Mouse (Mus musculus) brain, embryonic 14.5 days (tissue): ENCODE measurements around the gene Cerk. TPM values are rescaled to one million over a fixed set of nuclear protein-coding genes. Genes with fewer than 3 reads are reported as not detected.
"Not testable (repeated sequence)": the region's sequence is repeated elsewhere in the genome, so short reads cannot be mapped to it uniquely, and the experiment has no call there.

ENCODE experiments used
- DNase-seq: peaks from one replicate; pipeline ENCODE4 v3.0.0-alpha.2; 2011; ENCODE audit warnings: low read depth
- CTCF ChIP-seq: fragments of 200-500 bp; IDR thresholded peaks from 2 replicates; pipeline ENCODE4 v1.5.1; 2012; ENCODE audit warnings: inconsistent platforms, mild to moderate bottlenecking, moderate library complexity, borderline replicate concordance; ENCODE audit not compliant: insufficient read depth, insufficient read length; ENCODE audit errors: extremely low read depth
- POLR2A ChIP-seq: fragments of 200-500 bp; IDR thresholded peaks from 2 replicates; pipeline ENCODE4 v1.6.1; 2012; ENCODE audit warnings: mild to moderate bottlenecking, inconsistent platforms, borderline replicate concordance; ENCODE audit not compliant: poor library complexity, insufficient read depth, insufficient read length, severe bottlenecking; ENCODE audit errors: extremely low read depth
- polyA plus RNA-seq: library from polyadenylated mRNA; depleted of rRNA; stranded (reverse); fragments of >200 nt; gene quantifications from 2 replicates; pipeline ENCODE4 v1.2.3, GENCODE M21; 2012

Gene Cerk
- polyA plus RNA-seq, 1 experiment, result 32.0 TPM

DNA sequence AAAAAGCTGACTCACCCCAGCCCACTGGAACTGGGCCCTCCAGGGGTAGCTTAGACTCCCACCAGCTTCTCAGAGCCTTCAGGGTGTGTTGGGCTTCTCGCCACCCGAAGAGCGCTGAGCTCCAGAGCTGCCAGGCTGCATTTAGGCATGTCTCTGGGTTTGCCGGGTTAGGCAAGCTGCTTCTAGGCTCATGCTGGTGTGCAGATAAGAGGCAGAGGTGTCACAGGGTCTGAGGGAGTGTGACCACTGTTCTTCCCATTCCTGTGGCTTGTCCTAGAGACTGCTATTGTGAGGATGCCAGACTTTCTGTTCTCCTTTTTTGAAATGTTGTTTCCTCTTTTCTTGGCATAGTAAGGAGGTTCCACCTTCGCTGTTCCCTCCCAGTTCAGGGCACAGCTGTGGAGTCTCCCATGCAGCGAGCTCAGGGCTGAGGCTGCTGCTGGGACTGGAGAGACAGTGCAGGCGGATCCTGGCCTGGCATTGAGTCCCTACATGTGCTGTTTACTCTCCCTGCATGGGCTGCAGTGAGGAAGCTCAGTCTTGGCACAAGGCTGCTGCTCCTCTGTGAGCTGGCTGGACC is 39.1 kb upstream of the Cerk start:
- no peak for TF ChIP-seq POLR2A
- DNase-seq, result no peak

DNA sequence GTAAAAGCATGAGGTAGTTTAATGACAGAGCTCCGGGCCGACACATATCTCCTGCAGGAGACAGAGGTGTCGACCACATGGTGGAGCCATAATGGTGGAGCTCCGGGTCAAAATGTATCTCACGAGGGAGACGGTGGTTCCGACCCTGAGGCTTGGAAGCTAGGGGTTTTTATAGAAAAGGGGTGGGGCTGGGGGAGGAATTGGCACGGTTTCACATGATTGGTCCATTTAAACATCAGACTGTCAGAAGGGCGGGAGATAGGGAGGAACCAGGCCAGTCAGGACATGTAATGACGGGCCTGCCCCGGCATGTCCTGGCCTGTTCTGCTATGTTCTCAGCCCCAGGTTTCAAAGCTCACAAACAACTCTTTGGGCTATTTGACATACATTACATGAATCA is 36.0 kb upstream of the Cerk start:
- not testable (repeated sequence) for DNase-seq

DNA sequence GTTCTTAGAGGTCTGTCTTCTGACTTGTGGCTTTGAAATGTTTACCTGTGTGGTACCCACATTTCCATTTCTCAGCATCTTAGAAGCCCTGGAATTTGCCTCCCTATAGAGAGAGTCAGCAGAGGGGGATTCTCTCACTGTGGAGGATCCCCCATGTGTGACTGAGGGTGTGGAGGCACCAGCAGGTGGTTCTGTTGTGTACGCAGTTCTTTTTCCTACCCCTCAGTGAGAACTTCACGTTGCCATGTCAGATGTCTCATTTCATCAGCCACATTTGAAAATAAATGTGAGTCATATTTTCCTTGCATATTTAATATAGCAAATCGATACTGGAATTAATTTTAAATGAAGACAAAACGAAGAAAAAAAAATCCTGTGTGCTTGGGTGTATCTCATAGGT is 35.4 kb upstream of the Cerk start:
- TF ChIP-seq POLR2A, result no peak
- TF ChIP-seq CTCF, result no peak
- DNase-seq, result no peak

DNA sequence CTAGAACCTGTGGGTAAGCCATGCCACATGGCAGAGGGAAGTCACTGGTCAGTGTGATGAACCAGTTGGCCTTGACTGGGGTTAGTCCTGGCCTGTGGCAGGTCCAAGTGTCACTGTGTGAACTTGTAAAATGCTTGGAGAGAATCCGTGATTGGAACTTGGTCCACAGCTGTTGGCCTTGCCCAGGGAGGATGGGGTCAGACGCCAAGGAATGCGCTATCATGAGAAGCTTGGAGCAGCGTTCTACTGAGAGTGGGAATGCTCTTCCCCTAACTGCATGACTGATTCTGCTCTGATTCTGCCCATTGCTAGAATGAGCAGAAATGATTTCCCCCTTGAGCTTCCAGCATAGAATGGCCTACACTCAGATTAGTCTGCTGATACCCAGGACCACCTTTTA is 34.8 kb upstream of the Cerk start:
- no peak for DNase-seq
- TF ChIP-seq CTCF (no peak), POLR2A (no peak)

DNA sequence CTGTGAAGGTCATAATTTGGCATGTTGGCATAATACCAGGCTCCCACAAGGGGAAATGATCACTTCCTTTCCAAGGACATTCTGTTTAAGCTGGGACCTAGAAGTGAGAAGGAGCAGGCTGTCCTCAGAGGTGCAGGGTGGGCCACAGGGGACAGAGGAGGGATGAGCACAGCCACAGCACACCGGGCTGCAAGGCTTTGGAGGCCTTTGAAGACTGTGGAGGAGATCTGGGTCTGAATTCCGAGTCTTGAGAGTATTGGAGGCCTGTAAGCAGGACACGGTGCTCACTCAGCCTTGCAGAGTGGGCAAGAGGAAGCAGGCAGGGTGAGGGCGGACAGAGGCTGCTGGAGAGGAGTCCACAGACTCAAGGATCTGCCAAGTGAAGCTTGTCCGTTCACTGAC is 34.3 kb upstream of the Cerk start:
- TF ChIP-seq POLR2A (no peak), CTCF (no peak)
- DNase-seq, result no peak

DNA sequence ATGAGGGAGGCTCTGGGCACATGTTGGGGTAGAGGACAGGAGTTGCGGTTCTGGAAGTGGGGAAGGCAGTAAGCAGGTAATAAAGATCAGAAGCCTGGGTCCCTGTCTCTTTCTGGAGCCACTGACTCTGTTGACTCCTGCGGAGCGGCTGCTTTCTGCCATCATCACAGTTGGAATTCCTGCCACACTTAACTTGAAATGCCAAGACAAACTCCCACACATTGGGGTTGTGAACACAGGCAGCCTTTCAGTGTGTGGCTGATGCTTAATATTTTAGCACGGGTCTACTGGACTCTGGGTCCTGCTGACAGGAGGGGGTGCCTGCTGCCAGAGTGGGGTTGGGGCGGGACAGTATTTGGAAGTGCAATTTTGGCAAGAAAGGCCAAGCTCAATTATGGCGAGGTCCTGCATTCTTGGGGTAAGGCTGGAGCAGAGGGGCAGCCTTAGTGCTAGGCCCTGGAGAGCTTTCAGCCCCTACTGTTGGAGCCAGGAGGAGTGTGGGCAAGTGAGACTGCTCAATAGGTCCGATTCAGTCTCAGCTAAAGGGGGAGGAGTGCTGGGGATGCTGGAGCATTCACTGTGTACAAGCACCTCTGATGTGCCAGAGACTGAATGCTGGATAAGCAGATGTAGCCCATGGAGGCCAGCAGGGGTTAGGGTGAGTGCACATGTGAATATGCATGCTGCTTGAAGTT is 33.7 kb upstream of the Cerk start:
- TF ChIP-seq CTCF (no peak), POLR2A (no peak)
- no peak for DNase-seq

DNA sequence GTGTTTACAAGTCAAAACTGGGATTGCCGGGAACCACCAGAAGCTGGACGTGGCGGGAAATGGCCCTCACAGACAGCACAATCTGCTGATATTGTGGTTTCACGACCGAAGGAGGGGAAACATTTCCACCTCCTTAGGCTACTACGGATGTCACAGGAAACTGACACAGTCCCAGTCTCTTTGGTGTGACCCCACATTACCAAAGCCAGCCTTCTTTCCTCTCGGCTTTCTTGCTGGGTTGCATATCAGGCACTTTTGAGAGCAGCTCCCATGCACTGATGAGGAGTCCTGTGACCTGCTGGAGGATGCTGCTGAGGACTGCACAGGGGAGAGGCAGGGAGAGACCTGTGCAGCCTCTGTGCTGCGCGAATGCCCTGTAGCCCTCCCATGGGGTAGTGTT is 30.7 kb upstream of the Cerk start:
- not testable (repeated sequence) for DNase-seq

DNA sequence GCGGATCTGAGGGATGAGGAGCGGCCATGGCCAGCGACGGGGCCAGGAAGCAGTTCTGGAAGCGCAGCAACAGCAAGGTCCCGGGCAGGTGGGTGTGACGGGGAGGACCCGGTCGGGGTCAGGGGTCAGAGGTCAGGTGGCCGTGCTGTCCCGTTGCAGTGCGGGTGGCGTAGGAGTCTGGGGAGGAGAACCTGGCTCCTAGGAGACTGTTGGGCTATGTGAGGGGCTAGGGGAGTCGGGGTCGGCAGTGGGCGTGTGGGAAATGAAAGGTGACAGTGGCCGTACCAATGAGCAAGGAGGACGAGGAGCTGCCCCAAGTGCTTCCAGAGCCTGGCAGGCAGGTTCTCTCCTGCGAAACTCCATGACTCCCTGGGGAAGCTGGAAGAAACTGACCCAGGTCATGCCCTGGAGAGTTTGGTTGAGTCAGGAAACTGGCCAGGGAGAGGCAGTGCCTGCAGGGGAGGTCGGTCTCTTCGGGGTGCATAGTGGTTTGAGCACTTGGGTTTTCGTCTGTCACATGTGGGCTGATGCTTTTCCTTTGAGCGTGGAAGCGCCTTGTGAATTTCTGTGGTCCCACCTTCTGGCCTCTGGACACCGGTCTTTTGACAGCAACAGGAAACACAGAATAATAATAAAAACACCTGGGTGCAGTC is 28.7 kb upstream of the Cerk start:
- DNase-seq, result no peak
- TF ChIP-seq CTCF (no peak), POLR2A (no peak)

DNA sequence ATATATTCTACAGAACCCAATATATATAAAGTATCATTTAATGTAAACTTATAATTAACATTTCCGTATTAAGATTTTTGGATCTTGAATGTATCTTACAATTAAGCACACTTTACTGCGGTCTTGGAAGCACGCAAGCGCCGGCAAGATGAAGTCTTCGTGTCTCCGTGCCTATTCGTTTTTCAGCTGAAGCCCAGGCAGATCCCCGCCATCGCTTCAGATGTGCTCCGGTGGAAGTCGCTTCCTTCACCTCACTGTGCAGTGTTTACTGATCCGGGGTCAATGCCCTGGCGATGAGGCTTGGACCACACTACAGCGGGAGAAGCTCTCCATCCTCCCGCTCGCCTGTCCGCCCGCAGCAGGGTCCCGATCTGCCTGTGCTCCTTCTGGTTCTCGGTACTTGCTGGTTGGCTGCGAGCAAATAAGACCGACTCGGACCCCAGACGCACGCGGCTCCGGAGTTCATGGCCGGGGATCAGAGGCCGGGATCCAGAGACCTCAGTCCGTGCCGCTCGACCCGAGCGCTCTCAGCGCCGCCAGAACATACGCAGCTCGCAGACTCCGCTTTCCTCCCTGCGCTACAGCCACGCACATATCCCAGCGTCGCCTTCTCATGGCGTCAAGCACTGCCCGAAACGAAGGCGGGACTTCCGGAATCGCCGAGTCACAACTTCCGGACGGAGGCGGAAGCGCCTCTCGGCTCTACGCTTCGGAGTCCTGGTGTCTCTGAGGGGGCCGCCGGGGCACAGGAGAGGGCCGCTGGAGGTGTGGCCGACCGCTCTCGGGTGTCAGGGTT is 28.0 kb upstream of the Cerk start, which contains the start of gene Tbc1d22a:
Gene Tbc1d22a (plus strand): TSS at position 707 of the 796 bp plus-strand sequence.
- TF ChIP-seq CTCF (no peak), POLR2A (peak; percentile 48; the same call in 1 of the 2 replicates)
- peak; percentile 98 for DNase-seq

DNA sequence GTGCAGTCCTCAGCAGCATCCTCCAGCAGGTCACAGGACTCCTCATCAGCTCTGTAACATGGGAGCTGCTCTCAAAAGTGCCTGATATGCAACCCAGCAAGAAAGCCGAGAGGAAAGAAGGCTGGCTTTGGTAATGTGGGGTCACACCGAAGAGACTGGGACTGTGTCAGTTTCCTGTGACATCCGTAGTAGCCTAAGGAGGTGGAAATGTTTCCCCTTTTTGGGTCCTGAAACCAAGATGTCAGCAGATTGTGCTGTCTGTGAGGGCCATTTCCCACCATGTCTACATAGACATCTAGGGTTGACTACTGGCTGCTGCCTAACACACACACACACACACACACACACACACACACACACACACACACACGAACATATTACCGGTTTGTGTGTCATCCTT is 26.3 kb upstream of the Cerk start:
- not testable (repeated sequence) for DNase-seq

DNA sequence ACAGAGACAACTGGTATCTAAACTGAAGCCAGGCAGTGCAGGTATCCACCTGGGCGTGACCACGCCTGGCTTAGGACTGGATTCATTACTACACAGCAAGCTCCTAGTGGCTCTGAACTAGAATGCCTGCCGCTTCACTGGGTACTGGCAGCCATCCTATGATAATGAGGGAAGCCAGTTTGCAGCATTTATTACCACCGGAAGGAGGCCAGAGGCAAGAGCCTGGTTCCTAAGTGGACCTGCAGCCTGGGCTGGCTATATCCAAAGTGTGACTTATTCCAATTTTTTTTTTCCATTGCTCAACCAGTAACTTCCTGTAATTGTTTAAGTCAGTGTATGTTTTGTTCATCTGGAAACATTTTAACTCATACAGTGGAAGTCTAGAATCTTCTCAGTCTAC is 20.4 kb upstream of the Cerk start:
- TF ChIP-seq CTCF (no peak), POLR2A (no peak)
- no peak for DNase-seq

DNA sequence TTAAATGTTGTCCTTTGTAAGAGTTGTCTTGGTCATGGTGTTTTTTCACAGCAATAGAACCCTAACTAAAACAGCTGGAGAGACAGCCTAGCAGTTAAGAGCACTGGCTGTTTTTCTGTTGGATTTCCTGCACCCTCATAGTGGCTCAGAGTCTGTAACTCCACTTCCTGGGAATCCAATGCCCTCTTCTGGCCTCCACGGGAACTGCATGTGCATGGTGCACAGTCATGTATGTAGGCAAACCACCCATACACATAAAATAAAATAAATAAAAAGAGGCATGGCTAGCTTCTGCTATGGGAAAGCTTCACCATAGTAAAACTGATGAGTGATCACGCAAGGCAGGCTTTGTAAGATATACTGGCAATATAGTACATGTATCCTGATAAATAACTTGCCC is 19.4 kb upstream of the Cerk start:
- no peak for TF ChIP-seq POLR2A
- peak; percentile 54; the same call in 1 of the 2 replicates for TF ChIP-seq CTCF
- DNase-seq, result peak; percentile 22
